Mouse (Mus musculus) embryonic fibroblast, embryonic 13.5 days (primary cell): Measurements from ENCODE around the gene Josd2.

ENCODE experiments used
- CTCF ChIP-seq: IDR thresholded peaks from 2 replicates; pipeline ENCODE4 v1.5.1; 2011; ENCODE audit warnings: mild to moderate bottlenecking, control low read depth, low read length, moderate library complexity, borderline replicate concordance; ENCODE audit not compliant: insufficient read depth
- POLR2A ChIP-seq: IDR thresholded peaks from 2 replicates; pipeline ENCODE4 v1.6.1; 2011; ENCODE audit warnings: low read depth, mild to moderate bottlenecking, control low read depth, low read length, moderate library complexity

DNA sequence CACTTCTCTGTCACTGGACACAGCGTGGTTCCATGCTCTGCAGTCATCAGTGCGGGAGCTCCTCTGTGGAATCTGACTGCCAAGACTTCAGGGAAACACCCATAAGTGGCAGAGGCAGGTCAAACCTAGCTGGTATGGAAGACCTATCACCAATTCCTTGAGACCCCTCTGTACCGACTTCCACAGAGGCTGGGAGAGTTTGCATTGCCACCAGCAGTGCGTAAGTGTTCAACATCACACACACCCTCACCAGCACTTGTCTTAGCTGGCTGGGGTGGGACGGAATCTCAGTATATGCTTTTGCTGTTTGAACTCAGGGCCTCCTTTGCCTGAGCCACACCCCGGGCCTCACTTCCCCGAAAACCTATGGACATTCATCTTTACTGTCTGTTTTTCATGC is 20.2 kb downstream of the Josd2 start:
- TF ChIP-seq CTCF: no peak
- no peak for TF ChIP-seq POLR2A
